Mouse (Mus musculus): ENCODE data around the gene Rph3al. TPM values are rescaled to one million over a fixed set of nuclear protein-coding genes. Genes with fewer than 3 reads are reported as not detected.

The Rph3al gene
- polyA plus RNA-seq, 1 experiment from 2014 or later = 2.1 TPM

DNA sequence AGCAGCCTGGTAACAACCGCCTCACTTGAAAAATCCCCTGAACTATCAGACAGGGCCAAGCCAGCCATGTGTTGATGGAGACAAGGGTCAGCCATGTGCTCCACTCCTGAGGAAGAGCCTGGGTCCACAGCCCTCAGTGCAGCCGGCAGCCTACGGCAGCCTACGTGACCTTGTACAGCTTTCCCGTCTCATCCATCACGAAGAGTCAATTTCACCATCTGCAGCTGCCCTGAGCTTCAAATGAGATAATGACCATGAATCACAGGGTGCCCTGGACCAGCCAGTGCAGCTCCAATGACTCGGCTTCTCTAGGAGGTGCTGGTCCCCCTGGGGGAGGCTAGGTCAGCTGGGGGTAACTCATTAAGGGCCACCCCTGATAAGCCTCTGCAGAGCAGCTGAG, 91.6 kb downstream of the Rph3al start:
- Histone ChIP-seq H3K4me3 (no peak overlapping the region), H3K36me3 (replicated peaks) (no peaks in the 10 kb centered on the region), H3K9me3 (no peaks in the 10 kb centered on the region), H3K27ac (no peak overlapping the region), H3K27me3 (ENCODE audit: poor library complexity, severe bottlenecking) (peaks cover 4% of the 10 kb centered on the region; the same call in 1 of the 2 replicates), H3K4me1 (peaks cover 53% of the 10 kb centered on the region)
- 84% methylated on average over 7 of the region's 7 CpGs for WGBS
- DNase-seq (ENCODE audit: extremely low spot score, low spot score) = no peak

DNA sequence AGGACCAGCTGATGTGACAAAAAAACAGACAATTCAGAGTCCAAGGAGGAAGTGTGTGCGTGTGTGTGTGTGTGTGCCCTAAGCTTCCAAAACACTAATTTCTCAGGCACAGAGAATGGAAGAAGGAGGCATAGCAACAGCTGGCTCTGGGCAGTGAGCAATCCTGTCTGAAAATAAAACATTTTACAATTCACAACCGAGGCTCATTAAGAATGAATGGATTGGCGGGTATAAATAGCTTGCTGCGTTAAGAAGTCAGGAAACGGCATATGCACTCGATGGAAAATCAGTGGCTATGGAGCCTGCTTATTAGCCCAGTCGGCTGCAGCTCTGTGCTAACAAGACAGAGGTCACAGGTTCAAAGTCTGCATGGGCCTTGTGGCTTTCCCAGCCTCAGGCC, 92.6 kb downstream of the Rph3al start:
- peaks cover 59% of the 10 kb centered on the region for H3K4me1 ChIP-seq
- H3K27me3 ChIP-seq (ENCODE audit: poor library complexity, severe bottlenecking) = peaks cover 4% of the 10 kb centered on the region; the same call in 1 of the 2 replicates
- H3K27ac ChIP-seq = no peak overlapping the region
- H3K9me3 ChIP-seq = no peaks in the 10 kb centered on the region
- no peaks in the 10 kb centered on the region for H3K36me3 ChIP-seq (replicated peaks)
- no peak overlapping the region for H3K4me3 ChIP-seq
- WGBS = 75% methylated on average over 7 of the region's 7 CpGs
- no peak for DNase-seq (ENCODE audit: extremely low spot score, low spot score)

DNA sequence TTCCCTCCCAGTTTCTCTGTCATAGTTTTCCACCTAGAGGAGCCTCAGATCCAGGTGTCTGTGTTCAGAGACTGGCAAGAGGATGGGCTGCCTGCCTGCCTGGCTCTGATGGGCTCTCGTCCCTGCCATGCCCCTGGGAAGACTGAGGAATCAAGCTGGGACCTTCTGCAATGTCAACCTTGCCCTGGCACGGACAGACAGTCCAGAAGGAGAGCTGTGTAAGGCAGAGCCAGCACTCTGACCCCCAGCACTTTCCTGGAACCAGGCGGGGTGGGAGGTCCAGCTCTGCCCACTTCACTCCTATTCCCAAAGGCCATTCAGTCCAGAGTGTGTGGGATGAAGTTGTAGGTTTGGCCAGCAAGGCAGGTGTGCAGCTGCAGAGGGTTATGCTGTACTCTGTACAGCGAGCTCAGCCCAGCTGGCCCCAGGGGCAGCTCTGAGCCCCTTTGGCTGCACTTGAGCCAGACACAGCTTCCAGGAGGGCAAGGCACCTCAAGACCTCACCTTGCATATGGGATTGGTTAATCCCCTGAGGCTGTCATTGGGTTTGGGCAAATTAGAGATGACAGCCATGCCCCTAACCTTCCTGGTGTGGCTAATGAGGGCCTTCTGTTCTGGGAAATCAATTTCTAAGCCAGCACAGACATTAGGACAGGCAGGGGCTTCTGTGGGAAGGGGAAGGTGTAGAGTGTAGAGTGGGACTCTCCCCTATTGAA, 95.2 kb downstream of the Rph3al start:
- H3K27ac ChIP-seq = peak overlapping the region; percentile 32; the same call in 1 of the 2 replicates
- H3K36me3 ChIP-seq (replicated peaks) = no peaks in the 10 kb centered on the region
- no peak for DNase-seq (ENCODE audit: extremely low spot score, low spot score)
- H3K4me1 ChIP-seq = peaks cover 68% of the 10 kb centered on the region
- no peaks in the 10 kb centered on the region for H3K9me3 ChIP-seq
- H3K27me3 ChIP-seq (ENCODE audit: poor library complexity, severe bottlenecking) = peaks cover 4% of the 10 kb centered on the region; the same call in 1 of the 2 replicates
- H3K4me3 ChIP-seq = no peak overlapping the region
- 72% methylated on average over 4 of the region's 4 CpGs for WGBS

DNA sequence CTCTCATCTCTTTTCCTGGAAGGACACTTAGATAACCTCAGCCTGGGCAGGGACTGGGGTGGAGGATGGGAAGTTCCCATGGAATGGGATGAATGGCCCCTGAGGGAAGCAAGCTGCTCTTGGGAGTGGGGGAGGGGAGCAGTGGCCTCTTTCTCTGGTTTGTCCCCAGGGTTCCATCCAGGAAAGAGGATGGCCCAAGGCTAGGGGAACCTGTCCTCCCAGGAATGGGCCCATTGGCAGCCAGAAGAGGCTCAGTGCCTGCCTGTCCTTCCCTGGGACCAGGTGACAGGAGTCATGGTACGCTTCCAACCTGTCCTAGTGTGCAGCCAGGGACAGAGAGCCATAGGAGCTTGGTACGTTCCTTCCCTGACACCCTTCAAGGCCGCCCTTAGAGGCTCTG, 96.7 kb downstream of the Rph3al start:
- no peaks in the 10 kb centered on the region; the same call in 1 of the 2 replicates for H3K27me3 ChIP-seq (ENCODE audit: poor library complexity, severe bottlenecking)
- H3K4me3 ChIP-seq = no peak overlapping the region
- WGBS = 61% methylated on average over 3 of the region's 3 CpGs
- peaks cover 65% of the 10 kb centered on the region for H3K4me1 ChIP-seq
- H3K27ac ChIP-seq = no peak overlapping the region
- DNase-seq (ENCODE audit: extremely low spot score, low spot score) = no peak
- no peaks in the 10 kb centered on the region for H3K9me3 ChIP-seq
- H3K36me3 ChIP-seq (replicated peaks) = no peaks in the 10 kb centered on the region

DNA sequence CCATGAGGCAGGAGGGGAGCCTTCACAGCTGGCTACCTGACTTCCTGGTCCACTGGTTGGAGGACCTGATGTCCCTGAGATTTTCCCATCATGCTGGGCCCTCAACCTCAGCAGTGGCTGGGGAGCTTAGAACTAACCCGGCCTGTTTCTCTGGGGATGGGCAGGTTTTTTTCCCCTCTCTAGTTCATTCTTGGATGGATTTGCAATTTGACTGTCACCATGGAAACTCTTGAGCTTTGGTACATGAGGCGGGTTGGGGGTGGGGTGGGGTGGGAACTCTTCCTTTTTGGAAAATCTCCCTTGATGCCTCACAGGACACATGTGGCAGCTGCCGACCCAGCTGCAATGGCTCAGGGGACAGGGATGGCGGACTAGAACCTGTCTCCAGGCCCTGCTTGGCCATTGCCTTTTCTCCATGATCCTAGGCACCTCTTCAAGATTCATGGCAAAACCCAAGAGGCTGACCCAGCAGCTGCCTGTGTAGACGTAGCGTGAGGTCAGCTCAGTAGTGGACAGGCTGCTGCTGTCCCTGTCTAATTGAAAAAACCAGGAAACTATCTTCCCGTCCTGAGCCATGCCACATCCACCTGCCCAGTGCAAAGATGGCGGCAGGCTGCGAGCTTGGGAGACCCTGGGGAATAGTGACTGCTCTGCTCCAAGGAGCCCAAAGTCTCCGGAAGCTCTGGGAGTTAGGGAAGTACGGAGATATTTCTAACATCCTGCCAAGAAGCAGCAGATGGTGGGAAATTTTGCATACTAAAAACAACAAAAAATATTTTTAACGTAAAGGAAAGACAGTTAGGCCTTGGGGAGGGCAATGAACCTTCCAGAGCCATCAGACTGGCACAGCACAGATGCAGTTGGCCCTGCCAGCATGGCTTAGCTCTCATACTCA, 98.4 kb downstream of the Rph3al start:
- Histone ChIP-seq H3K36me3 (replicated peaks) (no peaks in the 10 kb centered on the region), H3K4me3 (no peak overlapping the region), H3K4me1 (peaks cover 50% of the 10 kb centered on the region), H3K27me3 (ENCODE audit: poor library complexity, severe bottlenecking) (no peaks in the 10 kb centered on the region; the same call in 1 of the 2 replicates), H3K27ac (0 out of 2 replicates have a peak overlapping the region, but pooled peaks have one; percentile 20), H3K9me3 (no peaks in the 10 kb centered on the region)
- no peak for DNase-seq (ENCODE audit: extremely low spot score, low spot score)
- WGBS = 85% methylated on average over 12 of the region's 12 CpGs

DNA sequence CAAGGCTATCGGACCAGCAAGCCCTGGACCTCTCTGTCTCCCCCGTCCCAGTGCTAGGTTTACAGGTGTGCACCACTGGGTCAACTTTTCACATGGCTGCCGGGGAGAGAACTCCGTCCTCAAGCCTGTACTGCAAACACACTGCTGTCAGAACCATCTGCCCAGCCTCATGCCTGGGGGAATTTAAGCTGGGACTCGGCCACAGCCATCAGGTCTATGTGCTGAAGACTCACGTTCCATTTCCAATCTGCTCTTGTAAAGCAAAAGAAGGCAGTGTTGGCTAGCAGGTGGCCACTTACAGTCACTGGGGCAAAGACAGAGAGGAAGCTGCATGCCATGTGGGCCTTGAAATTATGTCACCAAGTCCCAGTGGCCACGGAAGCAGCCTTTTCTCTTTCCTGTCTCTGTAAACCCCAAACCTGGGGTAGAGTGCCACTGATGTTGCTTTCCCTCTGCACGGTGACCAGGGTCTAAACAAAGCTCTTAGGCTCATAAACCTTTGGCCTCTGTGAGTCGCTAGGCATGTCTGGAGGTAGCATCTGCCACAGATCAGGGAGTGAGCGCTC, 99.3 kb downstream of the Rph3al start:
- DNase-seq (ENCODE audit: extremely low spot score, low spot score) = no peak
- H3K4me3 ChIP-seq = no peak overlapping the region
- 0 out of 2 replicates have a peak overlapping the region, but pooled peaks have one; percentile 20 for H3K27ac ChIP-seq
- H3K9me3 ChIP-seq = no peaks in the 10 kb centered on the region
- no peaks in the 10 kb centered on the region for H3K36me3 ChIP-seq (replicated peaks)
- WGBS = 82% methylated on average over 10 of the region's 10 CpGs
- no peaks in the 10 kb centered on the region; the same call in 1 of the 2 replicates for H3K27me3 ChIP-seq (ENCODE audit: poor library complexity, severe bottlenecking)
- H3K4me1 ChIP-seq = peaks cover 45% of the 10 kb centered on the region

DNA sequence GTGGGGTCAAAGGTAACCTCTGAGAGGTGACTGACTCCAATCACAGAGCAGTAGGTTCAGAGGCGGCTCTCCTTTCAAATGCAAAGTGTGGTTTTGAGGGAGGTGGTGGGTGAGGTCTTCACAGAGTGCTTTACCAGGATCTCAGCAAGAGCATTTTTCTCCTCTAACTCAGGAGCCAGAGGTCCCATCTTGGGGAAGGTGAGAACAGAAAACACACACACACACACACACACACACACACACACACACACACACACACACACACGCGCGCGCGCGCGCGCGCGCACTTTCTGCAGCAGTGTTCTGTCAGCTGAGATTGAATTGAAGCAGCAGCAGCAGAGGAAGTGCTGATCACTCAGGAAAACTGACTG, 102.0 kb downstream of the Rph3al start:
- no peak for DNase-seq (ENCODE audit: extremely low spot score, low spot score)
- Histone ChIP-seq H3K27ac (no peak overlapping the region), H3K27me3 (ENCODE audit: poor library complexity, severe bottlenecking) (no peaks in the 10 kb centered on the region), H3K4me3 (no peak overlapping the region), H3K4me1 (peaks cover 26% of the 10 kb centered on the region), H3K36me3 (replicated peaks) (no peaks in the 10 kb centered on the region), H3K9me3 (no peaks in the 10 kb centered on the region)
- WGBS = 64% methylated on average over 11 of the region's 11 CpGs

DNA sequence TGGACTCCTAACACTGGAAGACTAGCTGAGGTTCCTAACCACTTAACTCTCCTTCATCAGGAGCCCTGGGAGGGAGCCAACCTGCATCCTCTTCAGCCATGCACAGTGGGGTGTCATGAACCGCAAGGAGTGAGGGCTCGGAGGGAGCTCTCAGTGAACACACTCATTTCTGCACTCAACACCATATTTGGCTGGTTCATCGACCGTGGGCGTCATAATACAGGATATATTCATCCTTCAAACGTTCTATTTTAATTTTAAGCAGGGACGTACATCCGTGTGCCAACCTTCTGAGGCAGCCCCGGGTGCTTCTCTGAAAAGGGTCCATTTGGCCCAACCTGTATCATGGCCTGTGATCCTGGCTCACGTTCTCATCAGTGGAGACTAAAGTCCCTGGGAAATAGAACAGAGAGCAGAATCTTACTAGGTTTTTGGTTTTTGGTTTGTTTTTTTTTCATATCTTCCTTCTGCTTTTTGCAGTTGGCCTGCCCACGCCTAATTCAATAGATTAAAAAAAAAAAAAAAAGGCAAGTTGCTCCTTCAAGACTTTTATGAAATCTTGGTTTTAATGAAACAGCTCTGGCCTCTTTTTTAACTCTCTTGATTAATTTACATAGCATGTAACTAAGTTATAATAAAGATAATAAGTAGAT, 102.5 kb downstream of the Rph3al start:
- no peak overlapping the region for H3K4me3 ChIP-seq
- no peak for DNase-seq (ENCODE audit: extremely low spot score, low spot score)
- H3K4me1 ChIP-seq = peaks cover 26% of the 10 kb centered on the region
- no peaks in the 10 kb centered on the region for H3K36me3 ChIP-seq (replicated peaks)
- no peaks in the 10 kb centered on the region for H3K9me3 ChIP-seq
- no peak overlapping the region for H3K27ac ChIP-seq
- 85% methylated on average over 11 of the region's 11 CpGs for WGBS
- H3K27me3 ChIP-seq (ENCODE audit: poor library complexity, severe bottlenecking) = no peaks in the 10 kb centered on the region

DNA sequence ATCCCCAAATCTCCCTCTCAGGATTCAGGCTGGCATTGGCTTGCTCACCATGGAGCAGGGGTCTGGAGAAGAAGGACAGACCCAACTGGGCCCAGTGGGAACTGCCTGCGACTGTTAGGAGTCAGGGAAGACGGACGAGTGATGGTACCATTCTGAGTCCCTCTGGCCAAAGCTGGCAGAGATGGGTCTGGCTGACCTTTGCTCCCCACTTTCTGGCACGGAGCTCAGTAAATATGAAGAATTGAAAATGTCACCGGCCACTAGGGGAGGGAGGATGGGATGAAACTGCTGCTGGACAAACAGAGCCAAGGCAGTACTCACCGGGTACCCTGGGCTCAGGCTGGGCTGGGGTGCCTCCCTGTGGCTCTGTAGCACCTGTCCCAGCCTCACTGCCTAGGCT, 105.1 kb downstream of the Rph3al start:
- Histone ChIP-seq H3K36me3 (replicated peaks) (no peaks in the 10 kb centered on the region), H3K9me3 (no peaks in the 10 kb centered on the region), H3K27ac (no peak overlapping the region), H3K27me3 (ENCODE audit: poor library complexity, severe bottlenecking) (no peaks in the 10 kb centered on the region), H3K4me3 (no peak overlapping the region), H3K4me1 (peaks cover 14% of the 10 kb centered on the region)
- DNase-seq (ENCODE audit: extremely low spot score, low spot score) = no peak
- 88% methylated on average over 6 of the region's 6 CpGs for WGBS

DNA sequence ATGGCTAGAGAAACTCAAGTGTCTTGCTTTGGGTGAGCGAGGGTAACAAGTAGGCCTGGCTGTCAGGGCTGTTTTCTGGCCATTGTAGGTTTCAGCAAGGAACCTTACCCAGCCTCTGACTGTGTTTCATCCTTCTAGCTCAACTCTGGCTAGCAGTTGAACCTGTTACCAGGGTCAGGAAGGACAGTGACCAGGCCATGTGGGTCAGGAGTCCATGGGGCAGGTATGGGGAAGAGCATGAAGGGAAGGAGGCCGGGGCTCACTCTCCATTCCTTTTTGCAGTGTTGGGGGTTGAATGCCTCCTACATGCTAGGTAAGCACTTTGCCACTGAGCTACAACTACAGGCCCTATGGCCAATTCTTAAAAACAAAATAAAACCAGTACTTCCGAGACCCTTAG, 107.8 kb downstream of the Rph3al start:
- no peak for DNase-seq (ENCODE audit: extremely low spot score, low spot score)
- no peak overlapping the region for H3K4me3 ChIP-seq
- H3K36me3 ChIP-seq (replicated peaks) = no peaks in the 10 kb centered on the region
- no peaks in the 10 kb centered on the region for H3K9me3 ChIP-seq
- peaks cover 14% of the 10 kb centered on the region for H3K4me1 ChIP-seq
- WGBS = 88% methylated on average over 3 of the region's 3 CpGs
- H3K27ac ChIP-seq = no peak overlapping the region
- no peaks in the 10 kb centered on the region for H3K27me3 ChIP-seq (ENCODE audit: poor library complexity, severe bottlenecking)

DNA sequence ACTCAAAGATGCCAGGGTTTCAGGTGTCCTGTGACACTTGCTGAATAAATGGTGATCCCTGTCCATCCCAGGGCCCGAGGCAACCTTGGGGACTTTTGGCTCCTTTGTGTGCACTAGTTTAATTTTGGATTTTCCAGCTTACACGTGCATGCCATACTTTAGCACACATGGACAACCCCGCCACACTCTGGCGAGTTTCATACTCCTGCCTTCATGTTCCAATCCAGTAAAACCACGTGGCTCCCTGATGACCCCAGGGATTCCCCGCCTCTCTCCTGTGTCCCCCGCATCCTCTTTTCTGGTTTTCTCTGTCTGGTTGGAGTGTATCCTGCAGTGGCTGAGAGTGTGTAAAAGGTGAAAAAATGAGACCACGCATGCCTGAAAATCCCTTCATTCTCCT, 110.8 kb downstream of the Rph3al start:
- no peak overlapping the region for H3K27ac ChIP-seq
- peaks cover 13% of the 10 kb centered on the region for H3K4me1 ChIP-seq
- no peaks in the 10 kb centered on the region for H3K27me3 ChIP-seq (ENCODE audit: poor library complexity, severe bottlenecking)
- H3K9me3 ChIP-seq = no peaks in the 10 kb centered on the region
- 83% methylated on average over 8 of the region's 8 CpGs for WGBS
- no peaks in the 10 kb centered on the region for H3K36me3 ChIP-seq (replicated peaks)
- DNase-seq (ENCODE audit: extremely low spot score, low spot score) = no peak
- no peak overlapping the region for H3K4me3 ChIP-seq

DNA sequence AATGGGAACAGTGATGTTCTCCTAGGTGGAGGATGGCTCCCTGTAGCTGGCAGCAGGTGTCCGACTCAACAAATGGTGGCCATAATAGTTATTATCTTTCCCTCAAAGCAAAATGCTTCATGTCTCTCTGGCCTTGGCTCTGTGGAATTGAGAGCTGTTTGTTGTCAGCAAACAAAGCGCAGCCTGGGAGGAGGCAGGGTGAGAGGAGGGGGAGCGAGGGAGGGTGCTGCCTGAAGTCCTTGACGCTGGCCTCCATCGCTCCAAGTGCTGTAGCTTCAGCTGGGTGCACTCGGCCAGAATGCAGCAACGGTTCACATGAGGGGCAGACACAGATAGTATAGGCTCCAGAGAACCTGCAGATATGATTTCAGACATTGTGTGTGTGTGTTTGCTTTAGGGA, 114.7 kb downstream of the Rph3al start:
- H3K36me3 ChIP-seq (replicated peaks) = no peaks in the 10 kb centered on the region
- 72% methylated on average over 7 of the region's 7 CpGs for WGBS
- no peak overlapping the region for H3K4me3 ChIP-seq
- 0 out of 2 replicates have a peak, but pooled peaks cover 3% of the 10 kb centered on the region for H3K4me1 ChIP-seq
- no peak overlapping the region for H3K27ac ChIP-seq
- H3K9me3 ChIP-seq = no peaks in the 10 kb centered on the region
- H3K27me3 ChIP-seq (ENCODE audit: poor library complexity, severe bottlenecking) = 0 out of 2 replicates have a peak, but pooled peaks cover 3% of the 10 kb centered on the region
- DNase-seq (ENCODE audit: extremely low spot score, low spot score) = no peak
